Mouse (Mus musculus) kidney, adult 2 months (tissue): ENCODE measurements at regions not wholly inside any gene's neighbourhood (a gene's known extent, or its start where the extent isn't known, plus 50 kb on each side); places are given as distances from the start of the nearest gene placed in this dataset.

Experiments used
- CTCF ChIP-seq: fragments of 200-500 bp; conservative IDR thresholded peaks from 2 replicates; pipeline ENCODE4 v1.5.1; 2011; ENCODE audit warnings: low read depth, mild to moderate bottlenecking, control low read depth, low read length, moderate library complexity, mixed read lengths; ENCODE audit not compliant: insufficient read depth, insufficient read length
- POLR2A ChIP-seq: fragments of 200-500 bp; IDR thresholded peaks from one replicate; pipeline ENCODE4 v1.6.1; 2011; ENCODE audit warnings: low read depth, low read length, control low read depth

DNA sequence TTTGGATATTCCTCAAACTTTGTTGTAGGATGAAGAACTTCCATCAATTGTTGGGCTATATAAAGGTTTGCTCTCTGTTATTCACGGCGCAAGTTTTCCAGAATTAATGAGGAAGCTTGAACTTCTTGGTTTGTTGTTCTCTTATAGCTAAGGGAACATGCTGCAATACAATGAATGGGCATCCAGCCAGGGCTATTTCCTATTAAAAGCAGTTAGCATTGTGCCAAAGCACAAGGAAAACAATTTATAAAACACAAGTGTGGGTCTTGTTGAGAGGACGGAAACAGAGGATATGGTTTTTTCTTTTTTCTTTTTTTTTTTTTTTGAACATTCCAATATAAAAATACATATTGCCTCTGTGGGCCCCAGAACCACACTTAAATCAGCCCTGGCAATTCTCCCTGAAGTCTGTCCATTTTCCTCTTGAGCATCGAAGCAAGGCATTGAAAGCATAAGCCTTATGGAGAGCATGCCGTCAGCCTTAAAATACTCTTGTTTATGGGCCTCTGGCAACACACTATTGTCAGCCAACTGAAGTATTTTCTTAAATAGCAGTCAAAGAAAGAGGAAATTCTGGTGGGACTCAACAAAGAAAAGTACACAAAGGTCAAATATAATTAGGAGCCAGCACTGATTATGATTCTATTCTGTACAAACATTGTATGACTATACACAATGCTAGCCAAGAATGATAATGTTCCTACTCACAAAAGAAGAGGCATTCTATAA is 158.6 kb downstream of the Fam198b start:
- TF ChIP-seq CTCF (no peak), POLR2A (no peak)
